Mouse (Mus musculus) stomach, embryonic 15.5 days (tissue): ENCODE measurements around the gene Gm5751. TPM values are rescaled to one million over a fixed set of nuclear protein-coding genes. Genes with fewer than 3 reads are reported as not detected.
"Not testable (repeated sequence)": the region's sequence is repeated elsewhere in the genome, so short reads cannot be mapped to it uniquely, and the experiment has no call there.

Source experiments
- ATAC-seq: fragments of 200-750 bp; cut with Nextera tagmentation; 2 replicates; pipeline ENCODE4 v1.8.0; 2017; ENCODE audit warnings: low read depth, moderate number of reproducible peaks, moderate TSS enrichment; ENCODE audit not compliant: insufficient read depth, low FRiP score
- H3K27ac ChIP-seq: fragments of 300-500 bp; sonication (generic); 2 replicates; pipeline ENCODE4 v1.5.1; 2015; ENCODE audit warnings: mild to moderate bottlenecking, inconsistent platforms
- H3K27me3 ChIP-seq: fragments of 300-500 bp; sonication (generic); replicated peaks from 2 replicates; pipeline ENCODE4 v1.6.1; 2015; ENCODE audit warnings: inconsistent platforms
- H3K36me3 ChIP-seq: fragments of 300-500 bp; sonication (generic); 2 replicates; pipeline ENCODE4 v1.6.1; 2015; ENCODE audit warnings: inconsistent platforms
- H3K4me1 ChIP-seq: fragments of 300-500 bp; sonication (generic); 2 replicates; pipeline ENCODE4 v1.6.1; 2015; ENCODE audit warnings: inconsistent platforms
- H3K4me2 ChIP-seq: fragments of 300-500 bp; sonication (generic); 2 replicates; pipeline ENCODE4 v1.6.1; 2015; ENCODE audit warnings: mild to moderate bottlenecking, inconsistent platforms
- H3K4me3 ChIP-seq: fragments of 300-500 bp; sonication (generic); replicated peaks from 2 replicates; pipeline ENCODE4 v1.5.1; 2015; ENCODE audit warnings: inconsistent platforms
- H3K9ac ChIP-seq: fragments of 300-500 bp; sonication (generic); 2 replicates; pipeline ENCODE4 v1.6.1; 2015; ENCODE audit warnings: inconsistent platforms
- H3K9me3 ChIP-seq: fragments of 300-500 bp; sonication (generic); 2 replicates; pipeline ENCODE4 v1.6.1; 2016; ENCODE audit warnings: inconsistent platforms
- WGBS: fragments of 180-500 bp; shearing (Covaris S2); methylation state at CpG from one replicate; pipeline ENCODE4 v1.1.7; 2015; 5-methylcytosine and 5-hydroxymethylcytosine counted together
- polyA plus RNA-seq: library from polyadenylated mRNA; unstranded; fragments of >200 nt; fragmentation: Nextera tagmentation; extraction: Ambion mirVana; gene quantifications from 2 replicates; pipeline ENCODE4 v1.2.1, GENCODE M21; 2015

The Gm5751 gene
- polyA plus RNA-seq = not detected in 2 replicates

- H3K27ac ChIP-seq, H3K36me3 ChIP-seq, H3K27me3 ChIP-seq, H3K4me3 ChIP-seq, H3K4me2 ChIP-seq, ATAC-seq, H3K9ac ChIP-seq, H3K4me1 ChIP-seq, H3K9me3 ChIP-seq: not testable (repeated sequence)
- 85% methylated on average over 3 of the region's 4 CpGs for WGBS
These were observed at the start of gene Gm5751 for GRCm38 (mm10) chrX:8873953-8874352. Gene Gm5751, plus strand, starts transcription at chrX:8874253.

GRCm38 (mm10) chrX:8832043-8832442 is 42.0 kb upstream of the Gm5751 start:
- H3K27me3 ChIP-seq = no peaks in the 10 kb centered on the region
- H3K36me3 ChIP-seq = no peaks in the 10 kb centered on the region
- no peak overlapping the region for H3K4me2 ChIP-seq
- no peaks in the 10 kb centered on the region for H3K9me3 ChIP-seq
- H3K27ac ChIP-seq = no peak overlapping the region
- ATAC-seq = no peak
- H3K4me3 ChIP-seq = no peak overlapping the region
- H3K9ac ChIP-seq = no peak overlapping the region
- H3K4me1 ChIP-seq = no peaks in the 10 kb centered on the region

GRCm38 (mm10) chrX:8843694-8844093 is 30.4 kb upstream of the Gm5751 start, which contains the start of gene Gm6592:
Gene Gm6592, plus strand, starts transcription at chrX:8843994.
- ATAC-seq = no peak
- Histone ChIP-seq H3K4me3 (no peak within 1 kb of the TSS), H3K9me3 (no peaks in the 10 kb centered on the region), H3K27me3 (no peaks in the 10 kb centered on the region), H3K36me3 (no peaks in the 10 kb centered on the region), H3K9ac (no peak within 1 kb of the TSS), H3K27ac (no peak within 1 kb of the TSS), H3K4me2 (no peak within 1 kb of the TSS), H3K4me1 (no peaks in the 10 kb centered on the region)
- 56% methylated on average over 1 of the region's 1 CpGs for WGBS

- Histone ChIP-seq H3K4me3 (no peak overlapping the region), H3K27me3 (no peaks in the 10 kb centered on the region), H3K4me2 (no peak overlapping the region), H3K9ac (no peak overlapping the region), H3K4me1 (no peaks in the 10 kb centered on the region), H3K36me3 (no peaks in the 10 kb centered on the region), H3K9me3 (no peaks in the 10 kb centered on the region), H3K27ac (no peak overlapping the region)
- 84% methylated on average over 10 of the region's 10 CpGs for WGBS
- no peak for ATAC-seq
These were observed 21.6 kb upstream of the Gm5751 start for GRCm38 (mm10) chrX:8852486-8852885.

- H3K36me3 ChIP-seq, H3K27ac ChIP-seq, H3K4me3 ChIP-seq, H3K4me2 ChIP-seq, H3K9ac ChIP-seq, H3K9me3 ChIP-seq, H3K4me1 ChIP-seq, ATAC-seq, H3K27me3 ChIP-seq: not testable (repeated sequence)
- WGBS = 4% methylated on average over 3 of the region's 3 CpGs
These were observed 9.7 kb upstream of the Gm5751 start for GRCm38 (mm10) chrX:8864331-8864730.

GRCm38 (mm10) chrX:8884336-8884735 is 10.3 kb downstream of the Gm5751 start:
- Histone ChIP-seq H3K36me3 (no peaks in the 10 kb centered on the region), H3K27ac (no peak overlapping the region), H3K4me2 (no peak overlapping the region), H3K27me3 (no peaks in the 10 kb centered on the region), H3K9me3 (no peaks in the 10 kb centered on the region), H3K4me3 (no peak overlapping the region), H3K9ac (no peak overlapping the region), H3K4me1 (no peaks in the 10 kb centered on the region)
- ATAC-seq = no peak
- WGBS = 71% methylated on average over 4 of the region's 4 CpGs

DNA sequence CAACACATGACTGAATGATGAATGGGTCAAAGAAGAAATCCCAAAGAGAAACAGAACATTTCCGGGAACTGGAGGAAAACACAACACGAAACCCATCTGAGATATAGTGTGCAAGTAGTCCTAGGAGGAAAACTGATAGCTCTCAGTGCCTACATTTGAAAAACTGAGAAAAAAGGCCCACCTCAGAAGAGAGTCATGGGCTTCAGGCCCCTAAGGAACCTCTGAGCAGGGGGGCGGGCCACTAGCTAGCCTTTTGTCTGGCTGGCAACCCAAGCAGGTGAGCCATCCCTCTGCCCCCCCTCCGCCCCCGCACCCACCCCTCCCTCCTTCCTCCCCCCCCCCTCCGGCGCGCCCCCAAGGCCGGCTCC is 17.9 kb downstream of the Gm5751 start:
- Histone ChIP-seq H3K4me3 (peak overlapping the region; percentile 56), H3K27me3 (no peaks in the 10 kb centered on the region), H3K4me2 (peak overlapping the region; percentile 75), H3K4me1 (no peaks in the 10 kb centered on the region), H3K36me3 (no peaks in the 10 kb centered on the region), H3K9me3 (no peaks in the 10 kb centered on the region), H3K9ac (no peak overlapping the region), H3K27ac (no peak overlapping the region)
- 37% methylated on average over 3 of the region's 9 CpGs for WGBS
- ATAC-seq = no peak

DNA sequence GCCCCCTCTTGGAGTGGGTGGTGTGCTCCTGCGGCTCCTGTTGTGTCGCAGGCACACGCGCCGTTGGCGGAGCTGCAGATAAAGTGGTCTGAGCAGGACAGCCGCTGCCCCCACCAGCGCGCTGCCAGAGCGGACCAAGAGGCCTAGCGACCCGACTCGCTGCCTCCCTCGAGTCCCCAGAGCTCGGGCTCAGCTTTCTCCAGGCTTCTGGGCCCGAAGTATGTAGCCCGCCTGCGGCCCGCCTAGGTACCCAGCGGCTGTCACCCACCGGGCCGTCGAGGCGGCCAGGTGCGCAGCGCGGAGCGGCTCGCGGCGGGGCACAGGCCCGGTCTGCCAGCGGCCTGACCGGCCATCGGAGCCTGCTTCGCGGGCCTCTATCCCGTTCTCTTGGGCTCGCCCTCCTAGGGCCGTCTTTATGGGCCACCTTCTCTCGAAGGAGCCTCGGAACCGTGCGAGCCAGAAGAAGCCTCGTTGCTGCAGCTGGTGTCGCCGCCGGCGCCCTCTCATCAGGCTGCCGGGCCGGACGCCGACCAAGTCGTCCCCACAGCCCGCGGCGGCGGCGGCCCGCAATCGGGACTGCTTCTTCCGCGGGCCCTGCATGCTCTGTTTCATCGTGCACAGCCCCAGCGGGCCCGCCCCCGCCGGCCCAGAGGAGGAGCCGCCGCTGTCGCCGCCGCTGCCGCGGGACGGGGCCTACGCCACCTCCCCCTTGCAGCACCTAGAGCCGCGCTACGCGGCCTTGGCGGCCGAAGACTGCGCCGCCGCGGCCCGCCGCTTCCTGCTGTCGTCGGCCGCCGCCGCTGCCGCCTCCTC is 18.5 kb downstream of the Gm5751 start, which contains the start of gene B630019K06Rik:
Gene B630019K06Rik (plus strand): TSS at position 40 of the 813 bp plus-strand sequence.
- Histone ChIP-seq H3K27me3 (no peaks in the 10 kb centered on the region), H3K36me3 (no peaks in the 10 kb centered on the region), H3K4me2 (peak within 1 kb of the TSS; percentile 75), H3K27ac (peak within 1 kb of the TSS; percentile 85), H3K4me1 (no peaks in the 10 kb centered on the region), H3K9ac (peak within 1 kb of the TSS; percentile 44), H3K4me3 (peak within 1 kb of the TSS; percentile 56), H3K9me3 (no peaks in the 10 kb centered on the region)
- 17% methylated on average over 73 of the region's 95 CpGs for WGBS
- peak; percentile 90 for ATAC-seq

DNA sequence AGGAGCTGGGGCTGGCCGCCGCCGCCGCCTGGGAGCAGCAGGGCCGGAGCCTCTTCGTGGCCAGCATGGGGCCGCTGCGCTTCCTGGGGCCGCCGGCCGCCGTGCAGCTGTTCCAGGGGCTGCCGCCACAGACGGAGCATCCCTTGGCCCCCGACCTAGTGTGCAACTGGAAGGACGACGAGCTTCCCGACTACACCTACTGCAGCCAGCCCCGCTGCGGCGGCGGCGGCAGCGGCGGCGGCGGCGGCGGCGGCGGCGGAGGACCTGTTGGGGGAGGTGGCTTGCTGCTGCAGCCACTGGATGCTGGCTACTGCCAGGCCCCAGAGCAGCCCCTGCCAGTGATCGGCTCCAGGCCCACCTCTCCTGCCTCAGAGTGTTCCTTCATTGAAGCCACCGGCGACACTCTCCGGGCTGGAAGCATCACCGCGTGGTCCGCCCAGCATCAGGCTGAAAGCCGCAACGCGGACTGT is 19.2 kb downstream of the Gm5751 start:
- 16% methylated on average over 17 of the region's 42 CpGs for WGBS

GRCm38 (mm10) chrX:8900823-8901222 is 26.8 kb downstream of the Gm5751 start:
- ATAC-seq = no peak
- Histone ChIP-seq H3K4me1 (no peaks in the 10 kb centered on the region), H3K4me2 (no peak overlapping the region), H3K36me3 (no peaks in the 10 kb centered on the region), H3K4me3 (no peak overlapping the region), H3K27me3 (no peaks in the 10 kb centered on the region), H3K9ac (no peak overlapping the region), H3K9me3 (no peaks in the 10 kb centered on the region), H3K27ac (no peak overlapping the region)
- 74% methylated on average over 4 of the region's 4 CpGs for WGBS

More for the DNA sequence above, 19.2 kb downstream of the Gm5751 start:
- H3K4me1 ChIP-seq = no peaks in the 10 kb centered on the region
- H3K36me3 ChIP-seq = no peaks in the 10 kb centered on the region
- H3K9ac ChIP-seq = peak overlapping the region; percentile 44
- H3K27me3 ChIP-seq = no peaks in the 10 kb centered on the region
- ATAC-seq = peak; percentile 53; the same call in 1 of the 2 replicates
- H3K4me2 ChIP-seq = peak overlapping the region; percentile 75
- no peaks in the 10 kb centered on the region for H3K9me3 ChIP-seq
- peak overlapping the region; percentile 85 for H3K27ac ChIP-seq
- peak overlapping the region; percentile 56 for H3K4me3 ChIP-seq

GRCm38 (mm10) chrX:8901906-8902472 is 27.9 kb downstream of the Gm5751 start:
- Histone ChIP-seq H3K4me3 (no peak overlapping the region), H3K27ac (no peak overlapping the region), H3K4me1 (no peaks in the 10 kb centered on the region), H3K4me2 (no peak overlapping the region), H3K36me3 (no peaks in the 10 kb centered on the region), H3K9ac (no peak overlapping the region), H3K9me3 (no peaks in the 10 kb centered on the region), H3K27me3 (no peaks in the 10 kb centered on the region)
- WGBS = 35% methylated on average over 7 of the region's 7 CpGs
- no peak for ATAC-seq

DNA sequence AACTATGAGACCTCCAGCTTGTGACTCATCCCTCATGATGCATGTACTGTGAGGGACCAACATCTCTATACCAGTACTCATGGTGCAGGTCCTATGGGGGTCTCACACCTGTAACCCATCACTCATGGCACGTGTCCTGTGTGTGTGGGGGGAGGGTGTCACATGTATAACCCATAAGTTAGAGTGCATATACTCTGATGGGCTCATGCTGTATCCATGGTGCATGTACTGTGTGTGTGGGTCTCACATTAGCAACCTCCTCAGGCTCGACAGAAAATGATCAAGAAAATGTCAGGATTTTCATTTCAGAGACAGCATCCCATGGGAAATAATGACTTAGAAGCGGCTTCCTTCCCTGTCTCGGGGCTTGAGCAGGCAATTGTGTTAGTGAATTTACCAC is 47.0 kb downstream of the Gm5751 start:
- no peak overlapping the region for H3K9ac ChIP-seq
- no peak overlapping the region for H3K4me2 ChIP-seq
- no peaks in the 10 kb centered on the region for H3K27me3 ChIP-seq
- ATAC-seq = no peak
- no peaks in the 10 kb centered on the region for H3K9me3 ChIP-seq
- H3K4me1 ChIP-seq = no peaks in the 10 kb centered on the region
- H3K4me3 ChIP-seq = no peak overlapping the region
- no peak overlapping the region for H3K27ac ChIP-seq
- H3K36me3 ChIP-seq = no peaks in the 10 kb centered on the region
- 75% methylated on average over 4 of the region's 4 CpGs for WGBS
